Mouse (Mus musculus) forebrain, embryonic 12.5 days (tissue): ENCODE measurements around the gene Gm13124. TPM values are rescaled to one million over a fixed set of nuclear protein-coding genes. Genes with fewer than 3 reads are reported as not detected.
"Not testable (repeated sequence)": the region's sequence is repeated elsewhere in the genome, so short reads cannot be mapped to it uniquely, and the experiment has no call there.

Experiments used
- ATAC-seq: fragments of 200-750 bp; cut with Nextera tagmentation; 2 replicates; pipeline ENCODE4 v1.8.0; 2017; ENCODE audit warnings: moderate TSS enrichment; ENCODE audit not compliant: low FRiP score
- H3K27ac ChIP-seq: fragments of 300-500 bp; sonication (generic); 2 replicates; pipeline ENCODE4 v1.5.1; 2016; ENCODE audit warnings: mild to moderate bottlenecking
- H3K27me3 ChIP-seq: fragments of 300-500 bp; sonication (generic); 2 replicates; pipeline ENCODE4 v1.6.1; 2016; ENCODE audit warnings: mild to moderate bottlenecking
- H3K36me3 ChIP-seq: fragments of 300-500 bp; sonication (generic); replicated peaks from 2 replicates; pipeline ENCODE4 v1.6.1; 2016; ENCODE audit warnings: mild to moderate bottlenecking
- H3K4me1 ChIP-seq: fragments of 300-500 bp; sonication (generic); 2 replicates; pipeline ENCODE4 v1.6.1; 2016
- H3K4me2 ChIP-seq: fragments of 300-500 bp; sonication (generic); 2 replicates; pipeline ENCODE4 v1.6.1; 2016; ENCODE audit warnings: mild to moderate bottlenecking, moderate library complexity
- H3K4me3 ChIP-seq: fragments of 300-500 bp; sonication (generic); replicated peaks from 2 replicates; pipeline ENCODE4 v1.5.1; 2016; ENCODE audit warnings: mild to moderate bottlenecking
- H3K9ac ChIP-seq: fragments of 300-500 bp; sonication (generic); 2 replicates; pipeline ENCODE4 v1.6.1; 2016; ENCODE audit warnings: mild to moderate bottlenecking
- H3K9me3 ChIP-seq: fragments of 300-500 bp; sonication (generic); 2 replicates; pipeline ENCODE4 v1.6.1; 2016
- WGBS: fragments of 180-500 bp; shearing (Covaris S2); methylation state at CpG from one replicate; pipeline ENCODE4 v1.1.7; 2016; 5-methylcytosine and 5-hydroxymethylcytosine counted together
- polyA plus RNA-seq: library from polyadenylated mRNA; unstranded; fragments of >200 nt; fragmentation: Nextera tagmentation; extraction: Ambion mirVana; gene quantifications from 2 replicates; pipeline ENCODE4 v1.2.1, GENCODE M21; 2016

Gm13124 gene
- not detected in 2 replicates for polyA plus RNA-seq

DNA sequence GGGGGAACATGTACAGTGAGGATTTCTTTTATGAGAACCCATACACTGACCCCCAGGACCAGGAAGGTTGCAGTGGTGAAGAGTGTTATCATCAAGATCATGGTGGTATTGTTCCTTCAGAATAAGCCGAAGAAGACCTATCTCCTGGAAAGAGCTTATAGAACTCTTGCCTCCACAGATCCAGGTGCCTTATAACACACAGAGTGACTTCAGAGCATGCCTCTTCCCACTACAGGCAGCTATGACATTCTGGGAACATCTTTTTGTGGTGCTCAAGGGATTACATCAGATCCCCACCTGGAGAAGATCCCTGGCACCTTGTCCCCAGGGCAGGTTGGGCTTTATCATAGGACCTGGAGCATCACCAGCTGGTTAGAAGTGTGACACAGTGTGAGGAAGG lies at the start of gene Gm13124:
Gm13124 (minus strand) TSS at position 101 of the 400 bp plus-strand sequence.
- 97% methylated on average over 1 of the region's 1 CpGs for WGBS
- Histone ChIP-seq H3K4me2 (no peak within 1 kb of the TSS), H3K9ac (no peak within 1 kb of the TSS), H3K4me1 (no peaks in the 10 kb centered on the region), H3K36me3 (no peaks in the 10 kb centered on the region), H3K4me3 (no peak within 1 kb of the TSS), H3K27me3 (no peaks in the 10 kb centered on the region), H3K9me3 (peaks cover 50% of the 10 kb centered on the region), H3K27ac (no peak within 1 kb of the TSS)
- ATAC-seq, result no peak

DNA sequence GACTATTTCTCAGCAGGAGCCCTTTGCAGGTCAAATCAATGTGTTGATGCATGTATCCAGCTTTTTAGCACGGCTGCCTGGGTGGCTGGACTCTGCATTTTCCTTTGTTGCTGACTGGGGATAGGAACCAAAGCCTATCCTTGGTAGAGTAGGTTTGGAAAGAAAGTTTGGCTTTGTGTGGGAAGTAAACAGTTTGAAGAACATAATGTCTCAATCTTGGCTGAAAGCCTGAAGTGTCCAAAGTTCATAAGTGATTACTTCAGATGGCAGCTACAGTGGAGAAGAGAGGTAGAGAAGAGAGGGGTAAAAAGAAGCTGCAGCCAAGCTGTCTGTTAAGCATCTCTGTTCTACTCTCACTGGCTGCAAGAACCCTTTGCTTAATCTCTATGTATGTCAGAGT lies 49.7 kb upstream of the Gm13124 start:
- peaks cover 72% of the 10 kb centered on the region for H3K9me3 ChIP-seq

DNA sequence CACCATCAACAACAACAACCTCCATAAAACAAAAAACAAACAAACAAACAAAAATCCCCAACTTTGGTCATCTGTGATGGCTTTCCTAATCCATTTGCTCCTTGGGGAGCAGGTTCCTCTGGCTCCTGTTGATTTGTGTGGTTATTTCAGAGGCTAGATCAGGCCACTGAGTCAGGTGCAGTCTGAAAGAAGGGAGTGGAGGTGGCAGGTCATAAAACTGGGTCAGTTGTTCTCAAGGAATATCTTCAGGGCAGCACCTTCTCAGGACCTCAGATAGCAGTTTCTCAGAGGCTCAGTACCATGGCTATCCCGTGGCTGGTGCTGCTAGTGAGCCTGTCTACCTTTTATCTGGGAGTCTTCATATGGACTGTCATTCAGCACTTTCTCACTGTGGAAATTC lies 48.5 kb upstream of the Gm13124 start, which contains the start of gene Aadacl4:
Aadacl4 (plus strand) TSS at position 301 of the 400 bp plus-strand sequence.
- H3K9me3 ChIP-seq, result peaks cover 63% of the 10 kb centered on the region
- H3K27ac ChIP-seq, result no peak within 1 kb of the TSS
- WGBS, result 53% methylated on average over 1 of the region's 1 CpGs
- H3K36me3 ChIP-seq, result no peaks in the 10 kb centered on the region
- H3K4me1 ChIP-seq, result no peaks in the 10 kb centered on the region
- no peak within 1 kb of the TSS for H3K4me3 ChIP-seq
- no peak within 1 kb of the TSS for H3K9ac ChIP-seq
- no peak within 1 kb of the TSS for H3K4me2 ChIP-seq
- ATAC-seq, result no peak
- H3K27me3 ChIP-seq, result no peaks in the 10 kb centered on the region

More for the DNA sequence above, 49.7 kb upstream of the Gm13124 start:
- H3K4me3 ChIP-seq, result no peak overlapping the region
- ATAC-seq, result no peak
- H3K27ac ChIP-seq, result no peak overlapping the region
- no peak overlapping the region for H3K4me2 ChIP-seq
- no peaks in the 10 kb centered on the region for H3K36me3 ChIP-seq
- no peaks in the 10 kb centered on the region for H3K27me3 ChIP-seq
- WGBS, result 85% methylated on average over 1 of the region's 1 CpGs
- H3K4me1 ChIP-seq, result no peaks in the 10 kb centered on the region
- H3K9ac ChIP-seq, result no peak overlapping the region

DNA sequence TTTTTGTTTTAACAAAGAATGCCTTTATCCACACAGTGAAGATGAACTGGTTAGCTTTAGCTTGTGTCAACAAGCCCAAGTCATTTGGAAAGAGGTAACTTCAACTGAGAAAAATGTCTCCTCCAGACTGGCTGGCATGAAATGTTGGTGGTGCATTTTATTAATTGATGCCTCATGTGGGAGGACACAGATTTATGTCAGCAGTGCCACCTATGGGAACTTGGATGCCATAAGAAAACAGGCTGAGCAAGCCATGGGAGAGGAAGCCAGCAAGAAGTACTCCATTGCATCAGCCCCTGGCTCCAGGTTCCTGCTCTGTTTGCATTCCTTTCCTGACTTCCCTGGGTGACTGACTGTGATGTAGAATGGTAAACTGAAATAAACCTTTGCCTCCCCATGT lies 27.9 kb upstream of the Gm13124 start:
- H3K9ac ChIP-seq, result no peak overlapping the region
- peaks cover 37% of the 10 kb centered on the region for H3K9me3 ChIP-seq
- no peak overlapping the region for H3K27ac ChIP-seq
- no peak for ATAC-seq
- H3K27me3 ChIP-seq, result no peaks in the 10 kb centered on the region
- no peak overlapping the region for H3K4me3 ChIP-seq
- H3K36me3 ChIP-seq, result no peaks in the 10 kb centered on the region
- no peak overlapping the region for H3K4me2 ChIP-seq
- no peaks in the 10 kb centered on the region for H3K4me1 ChIP-seq

DNA sequence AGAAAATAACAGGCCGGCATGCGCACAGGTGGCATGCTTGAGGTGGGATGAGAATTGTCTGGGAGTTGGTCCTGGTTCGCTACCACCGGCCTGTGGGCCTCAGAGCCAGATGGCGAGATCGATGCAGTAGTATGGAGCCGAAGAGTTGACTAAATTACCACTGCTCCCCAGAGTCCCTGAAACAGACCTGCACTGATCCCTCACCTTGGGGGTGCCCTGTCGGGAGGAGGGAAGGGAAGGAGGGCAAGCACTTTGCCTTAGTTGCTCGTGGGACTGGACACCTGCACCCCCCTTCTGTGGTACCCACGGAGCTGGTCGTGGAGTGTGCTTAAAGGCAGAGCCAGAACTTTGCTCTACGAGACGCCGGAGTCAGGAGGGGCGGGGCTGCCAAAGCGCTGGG lies 21.3 kb upstream of the Gm13124 start:
- H3K4me3 ChIP-seq, H3K4me1 ChIP-seq, H3K36me3 ChIP-seq, H3K4me2 ChIP-seq, H3K9ac ChIP-seq, H3K27ac ChIP-seq, H3K27me3 ChIP-seq: not testable (repeated sequence)
- WGBS, result 83% methylated on average over 13 of the region's 16 CpGs
- peaks cover 56% of the 10 kb centered on the region for H3K9me3 ChIP-seq
- ATAC-seq, result 0 out of 2 replicates have a peak, but pooled peaks have one; percentile 20

DNA sequence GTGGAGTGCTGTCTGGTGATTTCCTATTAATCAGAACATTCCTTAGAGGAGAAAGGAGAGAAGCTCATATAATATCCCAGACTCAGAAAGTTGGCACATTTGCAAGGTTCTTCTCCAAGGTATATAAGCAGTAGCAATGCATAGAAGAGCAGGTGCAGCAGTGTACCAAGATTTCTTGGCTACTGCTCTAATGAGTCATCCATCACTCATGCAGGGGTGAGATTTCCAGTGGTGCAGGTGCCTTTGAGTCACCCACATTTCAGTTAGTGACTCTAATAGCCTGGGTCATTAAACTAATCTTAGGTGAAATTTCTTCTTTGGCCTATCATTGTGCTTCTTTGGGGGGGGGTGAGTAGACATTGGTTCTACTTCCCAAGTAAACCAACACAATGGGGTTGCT lies 2.8 kb upstream of the Gm13124 start:
- H3K9me3 ChIP-seq, result peaks cover 33% of the 10 kb centered on the region

DNA sequence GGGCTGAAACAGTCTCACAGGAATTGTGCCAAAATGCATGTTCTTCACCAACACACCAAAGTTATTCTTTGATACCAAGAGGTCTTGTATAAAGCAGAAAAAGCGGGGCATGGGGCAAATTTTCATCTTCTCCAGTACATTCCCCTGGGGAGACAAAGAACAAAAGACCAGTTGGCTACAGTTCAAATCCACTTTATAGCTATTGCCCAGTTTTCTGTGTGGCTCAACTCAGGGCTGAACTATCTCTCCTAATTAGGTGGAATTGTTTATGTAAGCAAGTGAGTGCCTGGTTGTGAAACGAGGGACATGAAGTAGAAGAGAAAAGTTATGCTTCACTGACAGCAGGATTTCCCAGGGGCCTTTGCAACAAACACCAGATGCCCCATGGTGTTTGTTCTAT lies 3.7 kb downstream of the Gm13124 start:
- no peak for ATAC-seq
- Histone ChIP-seq H3K9ac (no peak overlapping the region), H3K27me3 (no peaks in the 10 kb centered on the region), H3K4me1 (no peaks in the 10 kb centered on the region), H3K27ac (no peak overlapping the region), H3K4me3 (no peak overlapping the region), H3K4me2 (no peak overlapping the region), H3K9me3 (peaks cover 66% of the 10 kb centered on the region), H3K36me3 (no peaks in the 10 kb centered on the region)
- 64% methylated on average over 2 of the region's 2 CpGs for WGBS

More for the DNA sequence above, 2.8 kb upstream of the Gm13124 start:
- no peaks in the 10 kb centered on the region for H3K4me1 ChIP-seq
- H3K4me2 ChIP-seq, result no peak overlapping the region
- no peaks in the 10 kb centered on the region for H3K36me3 ChIP-seq
- no peak overlapping the region for H3K27ac ChIP-seq
- no peak overlapping the region for H3K4me3 ChIP-seq
- H3K9ac ChIP-seq, result no peak overlapping the region
- no peaks in the 10 kb centered on the region for H3K27me3 ChIP-seq
- no peak for ATAC-seq

DNA sequence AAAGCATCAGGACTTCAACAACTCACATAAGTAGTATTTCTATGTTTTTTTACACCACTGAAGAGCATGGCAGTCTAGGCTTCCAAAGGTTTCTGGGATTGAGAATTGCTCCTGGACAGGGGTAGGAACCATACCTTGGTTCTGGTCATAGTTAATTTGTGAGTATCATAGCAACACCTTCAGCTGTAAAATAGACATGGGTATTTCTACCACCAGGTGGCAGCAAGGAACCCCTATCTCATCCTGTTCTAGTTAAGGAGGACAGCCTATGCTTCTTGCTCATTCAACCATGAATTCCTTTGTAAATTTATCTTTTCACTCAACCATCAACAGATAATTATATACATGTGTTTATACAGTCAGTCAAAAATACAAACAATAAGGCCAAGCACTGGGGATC lies 5.1 kb downstream of the Gm13124 start:
- no peak overlapping the region for H3K9ac ChIP-seq
- peaks cover 63% of the 10 kb centered on the region for H3K9me3 ChIP-seq
- no peaks in the 10 kb centered on the region for H3K4me1 ChIP-seq
- no peak overlapping the region for H3K4me2 ChIP-seq
- H3K27ac ChIP-seq, result no peak overlapping the region
- no peak overlapping the region for H3K4me3 ChIP-seq
- no peaks in the 10 kb centered on the region for H3K36me3 ChIP-seq
- no peaks in the 10 kb centered on the region for H3K27me3 ChIP-seq
- ATAC-seq, result no peak

DNA sequence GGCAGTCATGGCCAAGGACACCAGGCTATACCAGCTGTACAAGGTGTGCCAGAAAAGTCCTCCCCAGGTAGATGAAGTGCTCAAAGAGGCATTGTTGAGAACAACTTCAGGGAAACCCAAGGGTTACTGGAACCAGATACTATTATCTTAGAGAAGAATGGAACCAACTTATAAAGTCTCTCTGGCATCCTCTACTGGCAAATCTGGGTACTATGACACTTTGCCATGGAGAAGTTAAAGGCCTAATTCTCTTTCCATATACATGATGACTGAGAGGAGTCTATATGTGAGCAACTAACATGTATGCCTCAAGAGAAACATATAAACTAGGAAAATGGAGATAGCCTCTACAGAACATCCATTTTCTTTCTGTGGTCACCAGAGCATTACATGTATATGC lies 13.8 kb downstream of the Gm13124 start:
- H3K27ac ChIP-seq, result no peak overlapping the region
- H3K4me2 ChIP-seq, result no peak overlapping the region
- H3K27me3 ChIP-seq, result no peaks in the 10 kb centered on the region
- peaks cover 38% of the 10 kb centered on the region for H3K9me3 ChIP-seq
- ATAC-seq, result no peak
- no peaks in the 10 kb centered on the region for H3K36me3 ChIP-seq
- no peak overlapping the region for H3K4me3 ChIP-seq
- H3K4me1 ChIP-seq, result no peaks in the 10 kb centered on the region
- H3K9ac ChIP-seq, result no peak overlapping the region

DNA sequence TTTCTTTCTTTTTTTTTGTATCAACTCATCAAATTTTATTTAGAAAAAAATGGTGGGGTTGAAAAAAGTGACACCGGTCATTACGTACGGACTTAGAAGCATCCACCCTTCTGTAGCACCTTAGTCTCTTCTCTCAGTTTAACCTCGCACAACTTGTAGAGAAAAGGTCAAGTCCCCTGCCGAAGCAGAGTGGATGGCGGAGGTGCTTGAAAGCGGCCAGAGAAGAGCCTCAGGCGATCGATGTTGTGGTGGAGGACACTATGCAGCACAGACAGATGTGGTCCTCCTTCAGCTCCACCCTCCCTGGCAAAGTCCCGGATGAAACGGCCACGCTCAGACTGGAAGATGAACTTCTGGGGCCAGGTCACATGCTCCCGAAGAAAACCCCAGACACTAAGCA lies 19.6 kb downstream of the Gm13124 start:
- H3K4me3 ChIP-seq, H3K4me1 ChIP-seq, H3K36me3 ChIP-seq, H3K9ac ChIP-seq, H3K27me3 ChIP-seq, H3K27ac ChIP-seq, ATAC-seq, H3K4me2 ChIP-seq: not testable (repeated sequence)
- peaks cover 54% of the 10 kb centered on the region for H3K9me3 ChIP-seq
- WGBS, result 93% methylated on average over 13 of the region's 13 CpGs

DNA sequence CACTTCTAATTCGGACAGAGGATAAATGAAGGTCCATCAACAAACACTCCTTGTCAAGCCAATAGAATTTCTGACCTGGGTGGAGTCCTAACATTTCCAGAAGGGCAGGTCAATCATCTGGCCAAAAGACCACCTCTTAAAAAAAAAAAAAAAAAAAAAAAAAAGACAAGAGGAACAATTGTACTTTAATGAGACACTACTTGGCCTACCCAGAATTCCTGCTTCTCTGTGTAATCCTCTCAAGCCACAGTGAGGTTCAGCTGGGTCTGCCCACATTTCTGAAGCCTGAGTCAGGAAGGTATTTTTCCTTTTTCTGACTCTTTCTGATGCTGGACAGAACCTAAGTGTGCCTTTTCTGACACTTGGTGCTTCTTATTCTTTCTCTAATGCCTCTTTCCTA lies 20.2 kb downstream of the Gm13124 start:
- Histone ChIP-seq H3K27ac (no peak overlapping the region), H3K4me1 (no peaks in the 10 kb centered on the region), H3K9ac (no peak overlapping the region), H3K36me3 (no peaks in the 10 kb centered on the region), H3K4me3 (no peak overlapping the region), H3K4me2 (no peak overlapping the region), H3K9me3 (peaks cover 58% of the 10 kb centered on the region), H3K27me3 (no peaks in the 10 kb centered on the region)
- WGBS, result 57% methylated on average over 1 of the region's 1 CpGs
- no peak for ATAC-seq

DNA sequence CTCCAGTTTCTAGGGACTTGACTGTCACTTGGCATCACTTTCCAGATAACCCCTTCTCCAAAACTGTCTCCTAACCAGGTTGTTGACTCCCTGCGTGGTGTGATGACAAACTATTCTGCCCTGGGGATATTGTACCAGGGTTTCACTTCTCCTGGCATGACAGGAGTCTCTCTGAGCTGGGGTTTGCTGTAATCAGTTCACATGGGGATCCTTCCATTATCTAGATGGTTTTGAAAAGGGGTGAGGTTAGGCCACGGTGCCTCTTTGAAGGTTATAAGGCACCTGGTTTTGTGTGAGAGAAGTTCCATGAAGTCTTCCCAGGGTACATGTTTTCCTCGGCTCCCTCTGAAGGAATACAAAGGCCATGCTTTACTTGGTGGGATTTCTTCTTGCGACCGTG lies 45.4 kb downstream of the Gm13124 start, which contains the start of gene 9430007A20Rik:
9430007A20Rik (plus strand) TSS at position 301 of the 400 bp plus-strand sequence.
- no peak within 1 kb of the TSS for H3K27ac ChIP-seq
- no peak within 1 kb of the TSS for H3K4me2 ChIP-seq
- H3K9ac ChIP-seq, result no peak within 1 kb of the TSS
- H3K4me1 ChIP-seq, result no peaks in the 10 kb centered on the region
- 79% methylated on average over 5 of the region's 5 CpGs for WGBS
- no peak within 1 kb of the TSS for H3K4me3 ChIP-seq
- peaks cover 57% of the 10 kb centered on the region for H3K9me3 ChIP-seq
- no peak for ATAC-seq
- H3K36me3 ChIP-seq, result no peaks in the 10 kb centered on the region
- H3K27me3 ChIP-seq, result no peaks in the 10 kb centered on the region

DNA sequence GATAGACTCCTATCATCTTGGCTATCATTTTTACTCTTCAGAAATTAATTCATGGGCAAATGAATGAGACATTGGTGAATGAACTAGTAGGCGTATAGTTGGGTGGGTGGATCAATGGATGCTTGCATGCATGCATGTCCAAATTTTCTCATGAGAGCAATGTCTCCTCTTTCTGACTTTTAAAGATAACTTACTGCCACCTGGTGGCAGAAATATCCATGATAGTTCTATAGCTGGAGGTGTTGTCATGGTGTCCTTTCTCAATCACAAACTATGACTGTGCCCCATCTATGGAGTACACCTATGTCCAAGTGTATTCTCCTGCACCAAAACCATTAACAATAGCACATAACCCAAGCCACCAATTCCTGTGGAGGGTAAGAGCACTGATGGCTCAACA lies 58.4 kb downstream of the Gm13124 start:
- H3K4me2 ChIP-seq, result no peak overlapping the region
- H3K9ac ChIP-seq, result no peak overlapping the region
- no peak for ATAC-seq
- no peaks in the 10 kb centered on the region for H3K4me1 ChIP-seq
- no peak overlapping the region for H3K4me3 ChIP-seq
- no peaks in the 10 kb centered on the region for H3K36me3 ChIP-seq
- WGBS, result 72% methylated on average over 1 of the region's 1 CpGs
- H3K27ac ChIP-seq, result no peak overlapping the region
- H3K27me3 ChIP-seq, result no peaks in the 10 kb centered on the region
- peaks cover 28% of the 10 kb centered on the region for H3K9me3 ChIP-seq
